Mouse (Mus musculus) urinary bladder, adult 2 months (tissue): ENCODE measurements at regions not wholly inside any gene's neighbourhood (a gene's known extent, or its start where the extent isn't known, plus 50 kb on each side); places are given as distances from the start of the nearest gene placed in this dataset.

ENCODE experiments used
- DNase-seq: peaks from one replicate; pipeline ENCODE4 v3.0.0; 2022; ENCODE audit warnings: low spot score

DNA sequence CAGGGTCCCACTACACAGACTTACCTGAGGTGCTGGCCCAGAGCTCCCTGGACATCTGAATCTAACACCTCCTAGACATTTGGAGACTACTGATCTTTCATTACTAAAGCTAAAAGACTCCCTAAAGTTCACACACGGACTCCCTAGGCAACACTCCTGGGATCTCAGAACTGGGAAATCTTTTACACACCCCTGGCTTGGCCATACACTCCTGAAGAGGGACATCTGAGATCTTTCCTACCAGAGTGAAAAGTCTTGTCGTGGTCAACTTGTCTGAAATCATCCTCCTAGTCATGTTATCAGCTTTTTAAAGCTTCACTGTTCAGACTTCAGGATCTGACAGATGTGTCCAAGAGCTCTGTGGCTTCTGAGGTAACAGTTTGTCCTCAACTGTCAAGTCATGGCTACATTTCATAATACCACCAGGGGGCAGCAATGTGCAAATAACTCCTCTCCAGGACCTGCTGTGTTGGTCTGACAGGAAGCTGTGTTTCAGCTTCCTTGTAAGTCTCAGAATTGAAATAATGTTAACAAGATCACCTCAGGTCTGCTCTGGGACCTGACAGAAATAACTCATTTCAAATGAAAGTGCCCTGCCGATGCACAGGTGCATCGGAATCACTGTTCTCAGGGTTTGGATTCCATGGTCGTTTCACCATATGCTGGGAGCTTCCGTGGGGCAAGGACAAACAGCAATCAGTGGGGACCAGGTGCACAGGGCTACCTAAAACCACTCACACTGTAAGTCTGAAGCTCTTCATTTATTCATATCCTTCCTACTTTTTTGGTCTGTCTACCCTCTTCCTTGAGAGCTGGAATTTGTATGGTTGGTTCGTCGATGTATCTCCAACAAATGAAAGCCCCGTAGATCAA, 92.3 kb upstream of the C1qtnf7 start:
- DNase-seq, result no peak

DNA sequence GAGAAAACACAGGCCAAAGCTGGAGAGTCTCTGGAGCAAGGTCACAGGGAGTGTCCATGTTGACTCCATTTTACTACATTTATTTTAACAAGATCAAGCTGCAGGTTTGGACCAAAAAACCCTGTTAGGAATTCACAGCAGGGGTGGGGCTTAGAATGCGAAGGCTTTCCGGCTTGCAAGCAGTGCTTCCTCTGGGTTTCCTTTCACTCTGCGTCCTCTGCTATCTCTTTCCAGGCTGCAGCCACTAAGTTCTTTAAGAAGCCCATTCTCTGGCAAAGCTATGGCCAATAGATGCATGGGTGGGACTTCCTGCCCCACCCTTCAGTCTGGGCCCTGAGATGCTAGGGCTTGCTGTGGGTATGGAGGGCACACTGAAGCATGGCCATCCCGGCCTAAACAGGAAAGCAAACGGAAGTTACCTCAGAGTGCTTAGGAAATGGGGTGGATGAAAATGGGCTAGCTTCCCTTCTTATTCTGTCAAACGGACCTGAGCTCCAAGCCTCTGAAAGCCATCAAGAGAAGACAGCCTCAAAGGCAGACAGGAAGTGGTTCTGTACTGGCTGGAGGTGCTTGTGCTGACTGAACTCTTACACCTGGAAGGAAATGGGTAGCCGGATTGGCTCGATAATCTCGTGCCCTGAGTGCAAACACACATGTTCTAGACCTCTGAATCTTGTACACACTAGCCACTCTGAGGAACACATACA, 90.6 kb upstream of the C1qtnf7 start:
- DNase-seq, result no peak

DNA sequence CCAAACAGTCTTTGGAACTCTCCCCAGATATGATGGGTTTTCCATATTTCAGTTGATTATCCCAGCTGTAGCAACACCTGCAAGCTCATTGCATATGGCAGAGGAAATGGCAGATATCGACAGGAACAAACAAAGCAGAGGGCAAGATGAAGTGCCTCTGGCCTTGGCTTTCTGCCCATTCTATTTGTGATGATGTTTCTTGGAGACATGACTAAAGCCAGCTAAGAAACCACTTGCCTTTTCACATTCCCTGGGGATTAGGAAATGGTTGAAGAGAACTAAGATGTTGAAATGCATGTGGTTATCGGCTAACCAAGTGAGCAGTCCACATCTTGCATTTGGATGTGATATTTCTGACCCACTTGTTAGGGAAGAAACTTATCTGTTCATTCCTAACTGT, 82.0 kb upstream of the C1qtnf7 start:
- DNase-seq, result no peak

DNA sequence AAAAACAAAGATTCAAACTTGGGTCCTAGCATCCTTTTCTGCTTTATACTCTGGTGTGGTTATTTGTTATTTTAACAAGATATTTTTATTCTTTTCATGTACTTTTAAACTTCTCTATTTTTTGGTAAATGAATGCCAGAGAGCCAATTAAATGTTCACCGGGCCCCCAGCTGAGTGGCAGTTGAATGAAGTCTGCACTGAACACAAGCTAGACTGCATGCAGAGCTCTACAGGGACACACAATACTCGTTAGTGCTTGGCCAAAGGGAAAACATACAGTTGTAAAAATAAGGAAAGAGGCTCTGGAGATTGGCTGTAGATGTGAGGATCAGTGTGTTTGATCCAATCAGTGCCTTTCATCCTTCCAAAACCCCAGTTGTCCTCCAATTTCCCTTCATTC, 76.1 kb upstream of the C1qtnf7 start:
- no peak for DNase-seq

DNA sequence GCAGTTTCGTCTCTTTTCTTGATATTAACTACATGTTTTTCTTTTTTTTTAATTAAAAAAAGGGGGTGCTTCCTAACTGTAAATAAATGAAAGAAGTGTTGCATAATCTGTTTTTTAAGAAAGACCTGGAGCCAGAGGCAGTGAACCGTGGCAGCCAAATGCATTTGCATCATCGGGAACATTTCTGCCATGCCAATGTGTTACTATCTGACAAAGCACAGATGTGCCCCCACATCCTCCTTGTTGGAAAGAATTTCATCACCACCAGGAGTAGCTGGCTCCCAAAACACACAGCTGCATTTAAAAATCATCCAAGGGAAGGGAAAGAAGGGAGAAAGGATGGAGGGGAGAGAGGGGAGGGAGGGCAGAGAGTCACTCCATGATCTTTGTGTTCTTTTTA, 74.0 kb upstream of the C1qtnf7 start:
- no peak for DNase-seq

DNA sequence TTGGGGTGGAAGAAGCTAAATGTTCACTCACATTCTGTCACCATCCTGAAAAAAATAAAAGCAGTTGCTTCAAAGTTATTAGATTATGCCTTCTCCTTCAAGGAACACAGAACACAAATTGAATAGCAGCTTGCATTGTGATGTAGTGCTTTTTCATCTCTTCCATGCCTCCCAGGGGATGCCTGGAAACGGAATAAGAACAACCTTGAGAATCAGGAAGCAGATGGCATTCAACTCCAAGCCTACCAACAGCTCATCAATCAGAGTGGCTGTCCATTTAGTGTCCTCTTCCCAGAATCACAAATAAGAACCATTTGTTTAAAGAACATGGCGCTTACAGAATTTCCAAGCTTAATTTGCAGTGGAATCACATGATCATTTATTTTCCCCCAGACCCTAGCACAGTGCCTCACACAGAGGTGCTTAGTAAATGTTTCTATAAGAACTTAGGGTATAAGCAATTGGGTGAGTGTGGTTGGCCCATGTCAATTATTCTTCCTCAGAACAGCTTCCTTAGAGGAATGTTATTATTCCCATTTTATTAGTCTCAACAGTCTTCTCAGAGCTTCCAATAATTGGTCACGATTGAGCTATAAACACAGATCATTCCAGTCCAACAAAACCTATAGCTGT, 70.6 kb upstream of the C1qtnf7 start:
- DNase-seq, result no peak

DNA sequence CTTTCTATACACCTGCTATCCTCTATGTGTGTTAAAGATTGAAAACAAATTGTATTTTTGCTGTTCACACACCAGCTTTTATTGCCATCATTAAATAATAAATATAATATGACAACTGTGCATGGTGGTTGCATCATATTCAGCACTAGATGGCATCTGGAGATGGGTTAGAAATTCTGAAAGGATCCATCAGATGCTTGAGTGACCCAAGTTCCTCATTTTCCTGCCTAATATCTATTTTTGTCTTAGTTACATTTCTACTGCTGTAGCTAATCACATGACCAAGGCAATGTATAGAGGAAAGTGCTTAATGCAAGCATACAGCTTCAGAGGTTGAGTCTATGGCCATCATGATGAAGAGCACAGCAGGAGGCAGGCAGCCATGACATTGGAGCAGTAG, 69.7 kb upstream of the C1qtnf7 start:
- DNase-seq, result no peak

DNA sequence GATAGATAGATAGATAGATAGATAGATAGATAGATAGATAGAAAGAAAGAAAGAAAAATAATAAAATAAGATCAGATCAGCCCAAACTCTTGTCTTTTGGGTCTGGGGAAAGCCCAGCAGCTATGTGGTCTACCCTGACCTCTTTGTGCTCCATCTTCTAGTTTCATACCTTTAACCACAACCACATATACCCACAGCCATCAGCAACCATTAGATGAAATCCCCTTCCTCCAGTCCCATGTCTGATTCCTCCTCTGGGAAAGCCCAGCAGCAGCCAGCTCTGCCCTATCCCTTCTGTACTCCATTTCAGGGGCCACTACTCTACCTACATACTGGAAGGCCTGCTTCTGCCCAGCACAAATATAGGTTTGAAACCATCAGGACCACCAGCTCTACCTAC, 69.0 kb upstream of the C1qtnf7 start:
- no peak for DNase-seq

DNA sequence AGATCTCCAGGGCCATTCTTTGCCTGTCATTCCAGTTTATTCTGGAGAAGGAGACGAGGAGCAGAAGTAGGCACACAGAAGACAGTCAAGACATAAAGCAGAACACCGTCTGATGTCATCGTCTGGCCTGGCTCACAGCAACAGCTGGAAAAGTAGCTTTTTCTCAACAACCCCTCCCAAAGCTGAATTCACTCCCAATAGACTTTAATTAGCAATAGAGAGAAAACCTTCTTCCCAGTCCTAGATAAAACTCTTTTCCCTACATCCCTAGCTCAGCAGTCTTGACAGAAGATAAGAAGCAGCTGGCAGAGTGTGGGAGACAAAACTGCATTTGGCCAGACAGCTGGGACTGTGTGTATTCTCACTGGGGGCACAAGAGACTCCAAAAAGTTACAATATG, 59.3 kb upstream of the C1qtnf7 start:
- no peak for DNase-seq

DNA sequence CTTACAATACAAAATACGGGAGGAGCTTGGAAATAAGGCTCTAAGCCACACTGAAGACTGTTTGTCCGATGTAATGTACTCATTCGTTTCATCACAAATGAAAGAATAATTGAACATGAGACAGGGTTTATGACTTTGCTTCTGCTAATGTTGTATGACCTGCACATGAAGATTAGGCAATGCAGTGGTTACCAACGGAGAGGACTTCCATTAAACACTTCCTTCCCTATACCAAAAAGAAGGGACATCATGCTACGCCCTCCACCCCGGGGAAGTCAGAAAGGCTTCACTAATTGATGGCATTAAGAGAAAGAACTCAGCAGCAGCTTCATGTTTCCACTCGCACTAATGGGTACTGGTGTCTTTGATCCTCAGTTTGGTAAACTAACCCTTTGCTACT, 57.6 kb upstream of the C1qtnf7 start:
- DNase-seq, result no peak

DNA sequence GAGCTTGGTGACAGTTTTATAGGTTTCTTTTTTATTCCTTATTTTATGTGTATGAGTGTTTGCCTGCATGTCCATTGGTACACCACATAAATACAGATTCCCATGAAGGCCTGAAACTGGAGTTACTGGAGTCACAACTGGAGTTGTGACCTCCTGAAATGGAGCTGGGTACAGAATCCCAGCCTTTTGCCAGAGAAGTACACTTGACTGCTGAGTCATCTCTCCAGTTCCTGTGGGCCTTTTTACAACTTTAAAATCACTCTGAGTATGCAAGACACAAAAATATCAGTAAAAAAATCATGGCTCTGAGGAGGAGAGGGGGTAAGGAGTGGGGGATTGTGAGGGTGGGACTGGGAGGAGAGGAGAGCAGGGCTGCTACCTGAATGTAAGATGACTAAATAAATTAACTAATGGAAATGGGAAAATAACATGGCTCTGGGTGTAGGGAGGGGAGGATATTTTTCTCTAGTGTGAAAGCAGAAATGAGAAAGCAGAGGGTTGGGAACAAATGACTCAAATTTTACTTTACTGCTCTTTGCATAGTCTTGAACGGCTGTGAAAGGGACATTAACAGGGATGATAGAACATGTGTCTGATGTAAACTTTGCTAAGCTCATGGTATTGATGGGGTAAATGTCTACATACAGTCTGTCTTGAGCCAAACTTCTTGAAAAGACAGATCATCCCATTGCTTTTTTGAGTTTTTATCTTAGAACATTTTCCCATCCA, 53.2 kb upstream of the C1qtnf7 start:
- no peak for DNase-seq
